Mouse (Mus musculus): ENCODE measurements at regions not wholly inside any gene's neighbourhood (a gene's known extent, or its start where the extent isn't known, plus 50 kb on each side); places are given as distances from the start of the nearest gene placed in this dataset.

GRCm38 (mm10) chr6:94984411-94984895, 132.6 kb upstream of the Kbtbd8 start:
- TF ChIP-seq CTCF (IDR thresholded peaks at IDR 0.05; ENCODE audit: control insufficient read depth, insufficient read depth, insufficient read length): no peak
- TF ChIP-seq MYOG (IDR thresholded peaks at IDR 0.05; ENCODE audit: control insufficient read depth, extremely low read depth, insufficient read length): no peak
- no peak for TF ChIP-seq MAX (IDR thresholded peaks at IDR 0.05)
